Comparison of ENCODE assay signal across 26 mouse cellular contexts in genomic region chr2:103888023-103888422, GRCm38 (mm10).
A peak's percentile ranks its signal among the peaks of the same experiment; 100 is the strongest.
DNase-seq lines count a peak whose midpoint lies in the region; ATAC-seq lines count a peak whose summit lies in the region.
"Had no signal": no experiment of that assay in that cellular context is flagged by ENCODE, and none has a peak within 500 bp of the region (broad histone marks: within the 10 kb centered on the region; RNA-seq: fewer than 3 reads in every experiment).

No protein-coding gene starts in this region.

- H3K27ac ChIP-seq in liver, embryonic 13.5 days, result peak overlapping the region; percentile 100
- H3K27ac ChIP-seq: heart, embryonic 15.5 days; hindbrain, embryonic 12.5 days; hindbrain, postnatal 0 days; intestine, embryonic 15.5 days; kidney, postnatal 0 days; neural tube, embryonic 15.5 days had no signal

- WGBS in liver, embryonic 13.5 days (ENCODE audit: insufficient replicate concordance), result 36% methylated on average over 7 of the region's 7 CpGs

- no peaks in the 10 kb centered on the region for H3K27me3 ChIP-seq in erythroblast, embryonic 14.5 days (ENCODE audit: control insufficient read depth)
- H3K27me3 ChIP-seq in liver, embryonic 13.5 days, result no peaks in the 10 kb centered on the region
- H3K27me3 ChIP-seq: hindbrain, embryonic 12.5 days; intestine, embryonic 15.5 days; neural tube, embryonic 15.5 days had no signal

- peak; percentile 90 for ATAC-seq in liver, embryonic 13.5 days (ENCODE audit: low read depth)
- ATAC-seq in megakaryocyte progenitor cell, adult 5-6 weeks (replicated peaks; ENCODE audit: poor library complexity), result peak; percentile 77
- ATAC-seq: forebrain, postnatal 0 days; hindbrain, postnatal 0 days; intestine, embryonic 15.5 days had no signal

- H3K9ac ChIP-seq in liver, embryonic 13.5 days, result peak overlapping the region; percentile 46
- H3K9ac ChIP-seq: forebrain, postnatal 0 days; heart, embryonic 15.5 days; hindbrain, embryonic 12.5 days; intestine, embryonic 15.5 days; neural tube, embryonic 15.5 days had no signal

- peak overlapping the region; percentile 21 for H3K4me2 ChIP-seq in liver, embryonic 13.5 days
- H3K4me2 ChIP-seq: heart, embryonic 15.5 days; hindbrain, embryonic 12.5 days; intestine, embryonic 15.5 days; neural tube, embryonic 15.5 days had no signal

- H3K4me3 ChIP-seq in erythroblast, embryonic 14.5 days (replicated peaks), result peak overlapping the region; percentile 10
- no peak overlapping the region for H3K4me3 ChIP-seq in liver, embryonic 13.5 days (replicated peaks)
- H3K4me3 ChIP-seq: heart, embryonic 15.5 days; hindbrain, embryonic 12.5 days; intestine, embryonic 15.5 days; neural tube, embryonic 15.5 days had no signal

- peaks cover 87% of the 10 kb centered on the region for H3K4me1 ChIP-seq in erythroblast, embryonic 14.5 days (ENCODE audit: control insufficient read depth)
- H3K4me1 ChIP-seq in liver, embryonic 13.5 days (replicated peaks), result peaks cover 85% of the 10 kb centered on the region
- H3K4me1 ChIP-seq: heart, embryonic 15.5 days; intestine, embryonic 15.5 days had no signal

- peaks cover 14% of the 10 kb centered on the region for H3K36me3 ChIP-seq in erythroblast, embryonic 14.5 days (ENCODE audit: control insufficient read depth)
- no peaks in the 10 kb centered on the region for H3K36me3 ChIP-seq in liver, embryonic 13.5 days
- H3K36me3 ChIP-seq: heart, embryonic 15.5 days; hindbrain, embryonic 12.5 days; intestine, embryonic 15.5 days; neural tube, embryonic 15.5 days had no signal

- no peaks in the 10 kb centered on the region for H3K9me3 ChIP-seq in erythroblast, embryonic 14.5 days (ENCODE audit: control insufficient read depth, low read length)
- H3K9me3 ChIP-seq in liver, embryonic 13.5 days (replicated peaks), result no peaks in the 10 kb centered on the region
- H3K9me3 ChIP-seq: heart, embryonic 15.5 days; hindbrain, embryonic 12.5 days; intestine, embryonic 15.5 days; neural tube, embryonic 15.5 days had no signal

- peak; percentile 63 for DNase-seq in c-Kit-positive CD71-positive TER-119-negative erythroid progenitor cells, embryonic 14.5 days (ENCODE audit: low read depth)
- DNase-seq in liver, embryonic 13.5 days, result peak; percentile 72
- no peak for DNase-seq in layer of hippocampus, adult 8-10 months (ENCODE audit: low spot score in 2 of 2)
- DNase-seq in adrenal gland, adult 8-10 months, result no peak
- DNase-seq in adrenal gland, postnatal 14 days, result no peak
- DNase-seq: adrenal gland, postnatal 25 days; B cell, adult 2 months; cerebellum, adult 8-10 months; cerebellum, postnatal 25 days; forebrain, postnatal 0 days; gastrocnemius, postnatal 10 days; kidney, adult 2 months; layer of hippocampus, adult 9-11 months; lung, postnatal 4 days; midbrain, embryonic 14.5 days; right cerebral cortex, postnatal 25 days; thymus, adult 2 months; thymus, postnatal 4 days had no signal

Comparison
In these comparisons a context has a peak if more than half of its experiments do, and no peak if none do; other contexts are left out.
1. DNase-seq: peak in c-Kit-positive CD71-positive TER-119-negative erythroid progenitor cells, embryonic 14.5 days (single experiment) and liver, embryonic 13.5 days (single experiment); none in layer of hippocampus, adult 8-10 months (0 of 2), adrenal gland, adult 8-10 months (single experiment) and adrenal gland, postnatal 14 days (single experiment).